ENCODE assay signal across 16 mouse cellular contexts in genomic region chr2:4547003-4547662, GRCm38 (mm10).
DNase-seq lines count a peak whose midpoint lies in the region; ATAC-seq lines count a peak whose summit lies in the region.
"Had no signal": no experiment of that assay in that cellular context is flagged by ENCODE, and none has a peak within 500 bp of the region (broad histone marks: within the 10 kb centered on the region; RNA-seq: fewer than 3 reads in every experiment).

No protein-coding gene starts in this region.

- 74% methylated on average over 5 of the region's 5 CpGs for WGBS in forebrain, embryonic 13.5 days
- WGBS in forebrain, embryonic 10.5 days = 78% methylated on average over 5 of the region's 5 CpGs
- 73% methylated on average over 5 of the region's 5 CpGs for WGBS in intestine, embryonic 15.5 days
- WGBS in kidney, embryonic 15.5 days = 48% methylated on average over 5 of the region's 5 CpGs
- 33% methylated on average over 5 of the region's 5 CpGs for WGBS in limb, embryonic 11.5 days

- H3K27me3 ChIP-seq in forebrain, embryonic 13.5 days = no peaks in the 10 kb centered on the region
- H3K27me3 ChIP-seq in forebrain, embryonic 10.5 days (ENCODE audit: poor library complexity, severe bottlenecking) = no peaks in the 10 kb centered on the region
- H3K27me3 ChIP-seq in intestine, embryonic 15.5 days (replicated peaks) = no peaks in the 10 kb centered on the region
- H3K27me3 ChIP-seq in kidney, embryonic 15.5 days = no peaks in the 10 kb centered on the region
- H3K27me3 ChIP-seq in limb, embryonic 11.5 days (ENCODE audit: control insufficient read depth, insufficient read depth, low read length) = no peaks in the 10 kb centered on the region
- H3K27me3 ChIP-seq: heart, embryonic 13.5 days; Patski had no signal

- H3K9me3 ChIP-seq in forebrain, embryonic 13.5 days (replicated peaks) = no peaks in the 10 kb centered on the region
- H3K9me3 ChIP-seq in forebrain, embryonic 10.5 days = no peaks in the 10 kb centered on the region
- no peaks in the 10 kb centered on the region for H3K9me3 ChIP-seq in intestine, embryonic 15.5 days
- no peaks in the 10 kb centered on the region for H3K9me3 ChIP-seq in kidney, embryonic 15.5 days (replicated peaks)
- H3K9me3 ChIP-seq in limb, embryonic 11.5 days (ENCODE audit: control insufficient read depth, low read length) = no peaks in the 10 kb centered on the region
- H3K9me3 ChIP-seq: heart, embryonic 13.5 days had no signal

- DNase-seq in forebrain, embryonic 10.5 days (ENCODE audit: extremely low spot score, low spot score) = no peak
- peak; percentile 54 for DNase-seq in limb, embryonic 11.5 days (ENCODE audit: low spot score)
- DNase-seq in spleen, postnatal 10 days (ENCODE audit: low spot score in 2 of 2) = no peak
- no peak for DNase-seq in embryo, embryonic 10 days (ENCODE audit: low spot score)
- DNase-seq: cerebellum, postnatal 14 days; heart, postnatal 4 days; midbrain, embryonic 14.5 days; thymus, postnatal 4 days had no signal

- H3K36me3 ChIP-seq in forebrain, embryonic 13.5 days (ENCODE audit: poor library complexity, severe bottlenecking) = peaks cover 29% of the 10 kb centered on the region
- peaks cover 59% of the 10 kb centered on the region for H3K36me3 ChIP-seq in forebrain, embryonic 10.5 days (replicated peaks)
- no peaks in the 10 kb centered on the region; the same call in 1 of the 2 replicates for H3K36me3 ChIP-seq in intestine, embryonic 15.5 days
- peaks cover 15% of the 10 kb centered on the region for H3K36me3 ChIP-seq in kidney, embryonic 15.5 days
- H3K36me3 ChIP-seq in limb, embryonic 11.5 days (ENCODE audit: control insufficient read depth, insufficient read depth, low read length) = peaks cover 3% of the 10 kb centered on the region; the same call in 1 of the 2 replicates

- no peak overlapping the region for H3K4me2 ChIP-seq in forebrain, embryonic 13.5 days
- H3K4me2 ChIP-seq in intestine, embryonic 15.5 days (replicated peaks) = no peak overlapping the region
- no peak overlapping the region for H3K4me2 ChIP-seq in kidney, embryonic 15.5 days
- no peak overlapping the region for H3K4me2 ChIP-seq in limb, embryonic 11.5 days (ENCODE audit: low read depth, severe bottlenecking)
- H3K4me2 ChIP-seq: heart, embryonic 13.5 days had no signal

- H3K9ac ChIP-seq in forebrain, embryonic 13.5 days = no peak overlapping the region
- no peak overlapping the region for H3K9ac ChIP-seq in intestine, embryonic 15.5 days
- no peak overlapping the region for H3K9ac ChIP-seq in kidney, embryonic 15.5 days
- no peak overlapping the region for H3K9ac ChIP-seq in limb, embryonic 11.5 days (ENCODE audit: low read length)
- H3K9ac ChIP-seq: heart, embryonic 13.5 days had no signal

- H3K27ac ChIP-seq in forebrain, embryonic 13.5 days = peak overlapping the region; percentile 16
- no peak overlapping the region for H3K27ac ChIP-seq in forebrain, embryonic 10.5 days
- H3K27ac ChIP-seq in intestine, embryonic 15.5 days = no peak overlapping the region
- H3K27ac ChIP-seq in kidney, embryonic 15.5 days = peak overlapping the region; percentile 78
- peak overlapping the region; percentile 1; the same call in 1 of the 2 replicates for H3K27ac ChIP-seq in limb, embryonic 11.5 days (replicated peaks; ENCODE audit: low read depth, low read length)
- H3K27ac ChIP-seq: heart, embryonic 13.5 days; macrophage; stomach, postnatal 0 days had no signal

- peaks cover 54% of the 10 kb centered on the region for H3K4me1 ChIP-seq in forebrain, embryonic 13.5 days
- H3K4me1 ChIP-seq in forebrain, embryonic 10.5 days = peaks cover 61% of the 10 kb centered on the region
- peaks cover 5% of the 10 kb centered on the region for H3K4me1 ChIP-seq in intestine, embryonic 15.5 days (replicated peaks)
- peaks cover 59% of the 10 kb centered on the region for H3K4me1 ChIP-seq in kidney, embryonic 15.5 days
- peaks cover 37% of the 10 kb centered on the region for H3K4me1 ChIP-seq in limb, embryonic 11.5 days (ENCODE audit: control insufficient read depth, insufficient read depth, low read length)

- no peak overlapping the region for H3K4me3 ChIP-seq in forebrain, embryonic 13.5 days
- no peak overlapping the region for H3K4me3 ChIP-seq in forebrain, embryonic 10.5 days
- no peak overlapping the region for H3K4me3 ChIP-seq in intestine, embryonic 15.5 days (replicated peaks)
- no peak overlapping the region for H3K4me3 ChIP-seq in kidney, embryonic 15.5 days (replicated peaks)
- no peak overlapping the region for H3K4me3 ChIP-seq in limb, embryonic 11.5 days (ENCODE audit: low read depth, low read length)
- H3K4me3 ChIP-seq: heart, embryonic 13.5 days had no signal

- ATAC-seq in forebrain, embryonic 13.5 days = no peak
- peak; percentile 68; the same call in 1 of the 2 replicates for ATAC-seq in intestine, embryonic 15.5 days
- ATAC-seq in kidney, embryonic 15.5 days (replicated peaks; ENCODE audit: low FRiP score) = peak; percentile 71
- peak; percentile 49; the same call in 1 of the 2 replicates for ATAC-seq in limb, embryonic 11.5 days (ENCODE audit: insufficient number of reproducible peaks, low FRiP score, low TSS enrichment, low read depth)
- ATAC-seq in erythroid progenitor cell, adult 5-6 weeks (replicated peaks; ENCODE audit: low FRiP score, poor library complexity, severe bottlenecking) = no peak
- ATAC-seq: Patski had no signal

Comparison
In these comparisons a context has a peak if more than half of its experiments do, and no peak if none do; other contexts are left out.
1. H3K27ac ChIP-seq: peak in forebrain, embryonic 13.5 days (single experiment), kidney, embryonic 15.5 days (single experiment) and limb, embryonic 11.5 days (single experiment); none in forebrain, embryonic 10.5 days (single experiment) and intestine, embryonic 15.5 days (single experiment).
2. ATAC-seq: peak in intestine, embryonic 15.5 days (single experiment), kidney, embryonic 15.5 days (single experiment) and limb, embryonic 11.5 days (single experiment); none in forebrain, embryonic 13.5 days (single experiment) and erythroid progenitor cell, adult 5-6 weeks (single experiment).